Mouse (Mus musculus): ENCODE data around the gene Slc25a16. TPM values are rescaled to one million over a fixed set of nuclear protein-coding genes. Genes with fewer than 3 reads are reported as not detected.

Slc25a16 gene
- polyA plus RNA-seq (2015; fragmentation: Nextera tagmentation; extraction: Ambion mirVana): 13.4 and 13.9 TPM in 2 replicates

DNA sequence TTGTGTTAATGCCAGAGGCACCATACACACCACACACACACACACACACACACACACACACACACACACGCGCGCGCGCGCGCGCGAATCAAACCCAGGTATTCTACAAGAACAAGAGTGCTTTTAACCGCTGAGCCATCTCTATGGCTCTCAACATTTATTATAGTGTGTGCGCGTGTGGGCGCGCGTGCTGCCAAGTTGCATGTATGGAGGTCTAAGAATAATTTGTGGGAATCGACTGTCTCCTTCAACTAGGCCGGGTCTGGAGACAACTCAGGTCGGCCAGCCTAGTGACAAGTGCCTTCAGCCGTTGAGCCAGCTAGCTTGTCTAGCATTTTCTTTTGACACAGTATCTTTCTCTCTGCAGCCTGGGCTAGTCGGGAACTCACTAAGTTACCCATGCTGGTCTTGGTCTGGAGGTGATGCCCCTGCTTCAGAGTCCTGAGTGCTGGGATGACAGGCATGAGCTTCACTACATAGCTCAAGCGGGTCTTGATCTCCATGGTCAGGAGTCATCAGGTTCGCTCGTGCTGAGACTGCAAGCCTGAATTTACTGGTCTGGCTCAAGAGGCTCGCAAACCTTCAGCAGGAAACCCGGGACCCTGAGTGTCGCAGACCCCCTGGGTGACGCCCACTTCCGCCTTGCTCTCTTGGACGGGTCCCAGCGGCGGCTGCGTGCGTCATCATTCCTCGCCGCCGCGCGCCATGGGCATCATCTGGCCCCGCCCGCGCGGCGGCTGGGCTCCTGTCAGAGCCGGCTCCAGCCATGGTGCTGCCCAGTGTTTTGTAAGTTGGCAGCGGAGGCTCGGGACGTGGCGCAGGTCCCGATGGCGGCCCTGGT lies at the start of gene Slc25a16:
Slc25a16 (plus strand) TSS at position 709 of the 841 bp plus-strand sequence.
- peak within 1 kb of the TSS; percentile 98 for H3K9ac ChIP-seq (ENCODE audit: low read length)
- H3K4me1 ChIP-seq (ENCODE audit: control insufficient read depth, insufficient read depth, low read length): peaks cover 2% of the 10 kb centered on the region; the same call in 1 of the 2 replicates
- H3K27me3 ChIP-seq (ENCODE audit: control insufficient read depth, insufficient read depth, low read length): no peaks in the 10 kb centered on the region
- peak within 1 kb of the TSS; percentile 98 for H3K4me3 ChIP-seq (replicated peaks; ENCODE audit: low read length)
- no peaks in the 10 kb centered on the region for H3K9me3 ChIP-seq (replicated peaks; ENCODE audit: control insufficient read depth, low read length)
- no peaks in the 10 kb centered on the region for H3K36me3 ChIP-seq (ENCODE audit: control insufficient read depth, insufficient read depth, low read length)
- H3K4me2 ChIP-seq (ENCODE audit: low read depth, low read length): peak within 1 kb of the TSS; percentile 92
- peak; percentile 96 for ATAC-seq (ENCODE audit: insufficient read depth, low FRiP score)
- 3% methylated on average over 50 of the region's 50 CpGs for WGBS
- H3K27ac ChIP-seq (ENCODE audit: low read length): peak within 1 kb of the TSS; percentile 88

DNA sequence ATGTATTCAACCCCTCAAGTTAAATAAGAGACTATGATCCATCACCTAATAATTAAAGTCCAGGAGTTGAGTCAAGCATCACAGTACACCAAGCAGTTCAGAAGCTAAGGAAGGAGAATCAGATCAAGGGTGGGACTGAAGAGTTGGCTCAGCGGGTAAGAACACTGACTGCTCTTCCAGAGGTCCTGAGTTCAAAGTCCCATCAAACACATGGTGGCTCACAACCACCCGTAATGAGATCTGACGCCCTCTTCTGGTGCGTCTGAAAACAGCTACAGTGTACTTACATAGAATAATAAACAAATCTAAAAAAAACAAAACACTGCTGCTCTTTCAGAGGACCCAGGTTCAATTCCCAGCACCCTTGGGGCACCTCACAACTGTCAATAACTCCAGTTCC lies 45.6 kb upstream of the Slc25a16 start:
- no peak for ATAC-seq (ENCODE audit: insufficient read depth, low FRiP score)
- H3K9ac ChIP-seq (ENCODE audit: low read length): no peak overlapping the region
- no peaks in the 10 kb centered on the region for H3K9me3 ChIP-seq (replicated peaks; ENCODE audit: control insufficient read depth, low read length)
- no peak overlapping the region for H3K4me3 ChIP-seq (replicated peaks; ENCODE audit: low read length)
- no peaks in the 10 kb centered on the region for H3K27me3 ChIP-seq (ENCODE audit: control insufficient read depth, insufficient read depth, low read length)
- H3K27ac ChIP-seq (ENCODE audit: low read length): no peak overlapping the region
- no peaks in the 10 kb centered on the region for H3K36me3 ChIP-seq (ENCODE audit: control insufficient read depth, insufficient read depth, low read length)
- 80% methylated on average over 4 of the region's 4 CpGs for WGBS
- no peak overlapping the region for H3K4me2 ChIP-seq (ENCODE audit: low read depth, low read length)
- no peaks in the 10 kb centered on the region for H3K4me1 ChIP-seq (ENCODE audit: control insufficient read depth, insufficient read depth, low read length)

DNA sequence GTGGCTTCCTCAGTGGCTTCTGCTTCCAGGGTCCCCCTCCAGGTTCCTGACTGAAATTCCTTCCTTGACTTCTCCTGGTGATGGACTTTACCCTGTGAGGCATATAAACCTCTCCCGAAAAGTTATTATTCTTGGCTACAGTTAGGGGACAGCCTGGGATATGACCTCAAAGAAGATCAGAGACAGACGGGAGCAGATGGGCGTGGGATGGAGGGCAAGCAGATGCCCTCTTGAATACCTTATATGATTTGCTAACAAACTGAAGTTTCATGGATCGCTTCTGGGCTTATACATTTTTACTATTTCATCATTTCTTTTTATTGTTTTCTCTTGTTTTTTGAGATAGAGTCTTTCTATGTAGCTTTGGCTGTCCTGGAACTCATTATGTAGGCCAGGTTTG lies 44.9 kb upstream of the Slc25a16 start:
- H3K4me3 ChIP-seq (replicated peaks; ENCODE audit: low read length): no peak overlapping the region
- H3K9me3 ChIP-seq (replicated peaks; ENCODE audit: control insufficient read depth, low read length): no peaks in the 10 kb centered on the region
- no peak overlapping the region for H3K4me2 ChIP-seq (ENCODE audit: low read depth, low read length)
- H3K36me3 ChIP-seq (ENCODE audit: control insufficient read depth, insufficient read depth, low read length): no peaks in the 10 kb centered on the region
- 83% methylated on average over 4 of the region's 4 CpGs for WGBS
- no peaks in the 10 kb centered on the region for H3K27me3 ChIP-seq (ENCODE audit: control insufficient read depth, insufficient read depth, low read length)
- ATAC-seq (ENCODE audit: insufficient read depth, low FRiP score): no peak
- no peak overlapping the region for H3K27ac ChIP-seq (ENCODE audit: low read length)
- H3K4me1 ChIP-seq (ENCODE audit: control insufficient read depth, insufficient read depth, low read length): no peaks in the 10 kb centered on the region
- no peak overlapping the region for H3K9ac ChIP-seq (ENCODE audit: low read length)

DNA sequence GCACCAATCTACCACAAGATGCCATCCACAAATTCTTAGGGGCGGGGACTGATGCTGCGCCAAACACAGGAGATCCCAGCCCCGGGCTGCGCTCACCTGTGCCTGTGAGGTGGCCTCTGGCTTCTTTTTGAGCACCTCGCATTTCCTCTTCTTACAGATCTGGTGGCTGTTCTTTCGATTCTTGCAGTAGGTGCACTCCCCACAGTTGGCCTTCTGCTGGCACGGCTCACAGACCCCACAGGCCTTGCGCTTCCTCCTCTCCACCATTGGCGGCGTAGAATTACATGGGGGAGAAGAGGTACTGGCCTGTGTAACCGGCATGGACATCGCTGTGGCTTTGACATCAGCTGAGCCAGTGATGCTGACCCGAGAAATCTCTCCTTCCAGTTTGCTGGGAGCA lies 42.4 kb upstream of the Slc25a16 start:
- 82% methylated on average over 13 of the region's 13 CpGs for WGBS
- no peak overlapping the region for H3K27ac ChIP-seq (ENCODE audit: low read length)
- H3K9ac ChIP-seq (ENCODE audit: low read length): no peak overlapping the region
- H3K9me3 ChIP-seq (replicated peaks; ENCODE audit: control insufficient read depth, low read length): no peaks in the 10 kb centered on the region
- no peaks in the 10 kb centered on the region for H3K4me1 ChIP-seq (ENCODE audit: control insufficient read depth, insufficient read depth, low read length)
- H3K4me2 ChIP-seq (ENCODE audit: low read depth, low read length): no peak overlapping the region
- H3K36me3 ChIP-seq (ENCODE audit: control insufficient read depth, insufficient read depth, low read length): no peaks in the 10 kb centered on the region
- H3K4me3 ChIP-seq (replicated peaks; ENCODE audit: low read length): no peak overlapping the region
- H3K27me3 ChIP-seq (ENCODE audit: control insufficient read depth, insufficient read depth, low read length): no peaks in the 10 kb centered on the region
- ATAC-seq (ENCODE audit: insufficient read depth, low FRiP score): no peak

DNA sequence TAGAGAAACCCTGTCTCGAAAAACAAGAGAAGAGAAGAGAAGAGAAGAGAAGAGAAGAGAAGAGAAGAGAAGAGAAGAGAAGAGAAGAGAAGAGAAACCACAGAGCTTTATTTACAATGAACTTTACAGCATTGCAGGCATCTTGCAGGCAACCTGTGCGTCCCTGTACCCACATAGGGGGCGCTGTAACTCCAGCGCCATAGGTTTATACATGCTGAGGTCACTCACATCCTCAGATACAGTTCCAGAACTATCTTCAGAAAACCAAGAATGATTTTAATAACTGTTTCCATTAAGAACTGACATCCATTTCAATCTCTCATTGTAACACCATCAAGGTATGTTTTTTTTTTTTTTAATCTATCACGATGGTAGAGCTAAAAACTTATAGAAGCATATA lies 39.2 kb upstream of the Slc25a16 start:
- H3K4me2 ChIP-seq (ENCODE audit: low read depth, low read length): no peak overlapping the region
- no peak overlapping the region for H3K27ac ChIP-seq (ENCODE audit: low read length)
- no peaks in the 10 kb centered on the region for H3K4me1 ChIP-seq (ENCODE audit: control insufficient read depth, insufficient read depth, low read length)
- no peak overlapping the region for H3K4me3 ChIP-seq (replicated peaks; ENCODE audit: low read length)
- H3K27me3 ChIP-seq (ENCODE audit: control insufficient read depth, insufficient read depth, low read length): no peaks in the 10 kb centered on the region
- WGBS: 52% methylated on average over 5 of the region's 5 CpGs
- H3K9ac ChIP-seq (ENCODE audit: low read length): no peak overlapping the region
- H3K36me3 ChIP-seq (ENCODE audit: control insufficient read depth, insufficient read depth, low read length): no peaks in the 10 kb centered on the region
- H3K9me3 ChIP-seq (replicated peaks; ENCODE audit: control insufficient read depth, low read length): no peaks in the 10 kb centered on the region
- no peak for ATAC-seq (ENCODE audit: insufficient read depth, low FRiP score)

DNA sequence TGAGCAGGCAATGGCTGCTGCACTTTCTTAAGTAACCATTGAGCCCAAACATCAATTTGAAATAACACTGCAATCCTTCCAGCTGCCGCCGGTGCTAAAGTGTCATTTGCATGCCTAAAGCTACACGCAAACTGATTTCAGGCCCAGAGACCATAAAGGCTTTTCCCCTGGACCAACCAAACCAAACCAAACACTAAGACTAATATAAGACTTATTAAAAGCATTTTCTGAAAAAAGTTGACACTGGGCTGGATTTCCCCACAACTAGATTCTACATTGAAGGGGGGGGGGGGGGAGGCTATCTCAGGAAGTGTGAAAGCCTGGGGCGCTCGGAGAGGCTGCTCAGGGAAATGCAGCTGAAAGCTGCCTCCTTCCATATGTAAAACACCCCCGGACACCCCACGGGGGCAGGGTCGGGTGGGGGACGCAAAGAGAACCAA lies 36.5 kb upstream of the Slc25a16 start:
- Histone ChIP-seq H3K27ac (ENCODE audit: low read length) (no peak overlapping the region), H3K4me3 (replicated peaks; ENCODE audit: low read length) (no peak overlapping the region), H3K9me3 (replicated peaks; ENCODE audit: control insufficient read depth, low read length) (no peaks in the 10 kb centered on the region), H3K4me1 (ENCODE audit: control insufficient read depth, insufficient read depth, low read length) (no peaks in the 10 kb centered on the region), H3K9ac (ENCODE audit: low read length) (no peak overlapping the region), H3K27me3 (ENCODE audit: control insufficient read depth, insufficient read depth, low read length) (no peaks in the 10 kb centered on the region), H3K4me2 (ENCODE audit: low read depth, low read length) (no peak overlapping the region; the same call in 1 of the 2 replicates), H3K36me3 (ENCODE audit: control insufficient read depth, insufficient read depth, low read length) (no peaks in the 10 kb centered on the region)
- WGBS: 25% methylated on average over 9 of the region's 9 CpGs
- ATAC-seq (ENCODE audit: insufficient read depth, low FRiP score): no peak

DNA sequence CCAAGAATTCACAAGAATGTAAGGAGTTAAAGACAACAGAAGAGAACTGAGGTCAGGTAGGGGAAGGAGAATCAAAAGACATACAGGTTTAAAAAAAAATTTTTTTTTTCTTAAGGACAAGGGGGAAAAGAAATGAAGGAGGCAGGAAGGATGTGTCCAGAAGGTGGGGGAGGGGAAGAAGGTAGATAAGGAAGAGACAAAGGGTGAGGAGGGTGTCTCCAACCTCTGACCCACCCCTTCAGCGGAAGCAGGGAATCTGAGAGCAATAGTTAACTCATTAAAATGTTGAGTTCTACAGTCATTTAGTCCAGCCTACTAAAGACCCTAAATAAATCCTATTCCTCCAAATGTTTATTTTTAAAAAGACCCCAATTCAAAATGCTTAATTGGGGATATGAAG lies 35.9 kb upstream of the Slc25a16 start:
- Histone ChIP-seq H3K4me2 (ENCODE audit: low read depth, low read length) (no peak overlapping the region), H3K4me1 (ENCODE audit: control insufficient read depth, insufficient read depth, low read length) (no peaks in the 10 kb centered on the region), H3K9ac (ENCODE audit: low read length) (no peak overlapping the region), H3K27ac (ENCODE audit: low read length) (no peak overlapping the region), H3K36me3 (ENCODE audit: control insufficient read depth, insufficient read depth, low read length) (no peaks in the 10 kb centered on the region), H3K4me3 (replicated peaks; ENCODE audit: low read length) (no peak overlapping the region), H3K27me3 (ENCODE audit: control insufficient read depth, insufficient read depth, low read length) (no peaks in the 10 kb centered on the region), H3K9me3 (replicated peaks; ENCODE audit: control insufficient read depth, low read length) (no peaks in the 10 kb centered on the region)
- no peak for ATAC-seq (ENCODE audit: insufficient read depth, low FRiP score)
- 82% methylated on average over 1 of the region's 1 CpGs for WGBS

DNA sequence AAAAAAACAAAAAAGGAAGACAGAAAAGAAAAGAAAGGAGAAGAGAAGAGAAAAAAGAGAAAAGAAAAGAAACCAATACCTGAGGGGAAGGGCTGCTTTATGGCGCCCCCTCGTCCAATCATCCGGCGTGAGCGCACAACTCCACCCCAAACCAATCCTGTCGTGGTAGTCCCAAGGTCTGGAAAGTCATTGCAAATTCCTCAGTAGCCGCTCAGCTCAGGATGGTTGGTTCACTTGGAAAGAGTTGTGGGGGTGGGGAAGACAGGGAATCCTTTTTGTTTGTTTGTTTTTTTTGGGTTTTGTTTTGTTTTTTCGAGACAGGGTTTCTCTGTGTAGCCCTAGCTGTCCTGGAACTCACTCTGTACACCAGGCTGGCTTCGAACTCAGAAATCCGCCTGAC lies 35.0 kb upstream of the Slc25a16 start:
- 34% methylated on average over 10 of the region's 10 CpGs for WGBS
- Histone ChIP-seq H3K4me2 (ENCODE audit: low read depth, low read length) (peak overlapping the region; percentile 97), H3K4me1 (ENCODE audit: control insufficient read depth, insufficient read depth, low read length) (no peaks in the 10 kb centered on the region), H3K27me3 (ENCODE audit: control insufficient read depth, insufficient read depth, low read length) (no peaks in the 10 kb centered on the region), H3K4me3 (replicated peaks; ENCODE audit: low read length) (peak overlapping the region; percentile 79), H3K9ac (ENCODE audit: low read length) (no peak overlapping the region), H3K9me3 (replicated peaks; ENCODE audit: control insufficient read depth, low read length) (no peaks in the 10 kb centered on the region), H3K27ac (ENCODE audit: low read length) (no peak overlapping the region), H3K36me3 (ENCODE audit: control insufficient read depth, insufficient read depth, low read length) (no peaks in the 10 kb centered on the region)
- ATAC-seq (ENCODE audit: insufficient read depth, low FRiP score): no peak

DNA sequence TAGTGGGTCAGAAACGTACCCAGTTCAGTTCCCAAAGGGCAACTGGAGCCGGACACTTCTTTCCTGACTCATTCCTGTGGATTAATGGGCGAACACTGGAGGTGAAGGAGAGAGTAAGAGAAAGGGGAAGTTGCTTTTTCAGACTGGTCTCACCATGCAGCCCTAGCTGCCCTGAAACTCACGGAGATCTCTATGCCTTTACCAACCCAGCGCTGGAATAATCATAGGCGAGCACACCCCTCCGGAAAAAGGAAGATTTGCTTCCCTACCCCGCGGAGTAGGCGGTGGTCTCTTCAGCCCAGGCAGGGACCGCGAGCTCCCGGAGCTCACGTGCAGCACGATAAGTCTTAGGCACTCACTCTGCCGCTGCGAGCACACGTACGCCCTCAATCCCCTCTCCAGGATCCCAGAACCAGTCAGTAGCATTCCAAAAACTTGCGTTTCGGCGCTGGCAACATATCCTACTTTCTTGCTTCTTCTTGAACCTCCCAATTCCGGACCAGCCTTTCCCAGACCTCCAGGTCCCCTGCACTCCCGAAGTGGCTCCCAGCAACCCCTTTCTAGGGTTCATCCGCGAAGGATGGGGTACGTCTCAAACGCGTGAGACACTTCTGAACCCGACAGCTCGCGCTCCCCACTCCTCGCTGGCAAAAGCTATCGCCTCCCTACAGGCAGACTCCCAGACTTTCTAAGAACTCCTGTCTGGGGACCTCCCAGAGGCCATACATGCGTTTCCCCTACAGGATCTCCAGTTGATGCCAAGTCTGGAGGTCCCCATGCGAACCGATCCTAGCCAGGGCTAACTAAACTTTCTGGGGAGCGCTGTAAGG lies 34.2 kb upstream of the Slc25a16 start:
- peak overlapping the region; percentile 97 for H3K4me2 ChIP-seq (ENCODE audit: low read depth, low read length)
- H3K27me3 ChIP-seq (ENCODE audit: control insufficient read depth, insufficient read depth, low read length): no peaks in the 10 kb centered on the region
- no peaks in the 10 kb centered on the region for H3K36me3 ChIP-seq (ENCODE audit: control insufficient read depth, insufficient read depth, low read length)
- H3K9me3 ChIP-seq (replicated peaks; ENCODE audit: control insufficient read depth, low read length): no peaks in the 10 kb centered on the region
- no peaks in the 10 kb centered on the region for H3K4me1 ChIP-seq (ENCODE audit: control insufficient read depth, insufficient read depth, low read length)
- no peak overlapping the region for H3K27ac ChIP-seq (ENCODE audit: low read length)
- H3K4me3 ChIP-seq (replicated peaks; ENCODE audit: low read length): peak overlapping the region; percentile 79
- ATAC-seq (ENCODE audit: insufficient read depth, low FRiP score): peak; percentile 68
- peak overlapping the region; percentile 81 for H3K9ac ChIP-seq (ENCODE audit: low read length)
- WGBS: under 1% methylated on average over 38 of the region's 38 CpGs
